Mouse (Mus musculus): ENCODE results near the gene Cdh23. TPM values are rescaled to one million over a fixed set of nuclear protein-coding genes. Genes with fewer than 3 reads are reported as not detected.
A peak's percentile ranks its signal among the peaks of the same experiment; 100 is the strongest.
"Not testable (repeated sequence)": the region's sequence is repeated elsewhere in the genome, so short reads cannot be mapped to it uniquely, and the experiment has no call there.

Cdh23 gene
- 4.8 and 5.7 TPM in 2 replicates for polyA plus RNA-seq (2015; fragmentation: Nextera tagmentation; extraction: Ambion mirVana)

DNA sequence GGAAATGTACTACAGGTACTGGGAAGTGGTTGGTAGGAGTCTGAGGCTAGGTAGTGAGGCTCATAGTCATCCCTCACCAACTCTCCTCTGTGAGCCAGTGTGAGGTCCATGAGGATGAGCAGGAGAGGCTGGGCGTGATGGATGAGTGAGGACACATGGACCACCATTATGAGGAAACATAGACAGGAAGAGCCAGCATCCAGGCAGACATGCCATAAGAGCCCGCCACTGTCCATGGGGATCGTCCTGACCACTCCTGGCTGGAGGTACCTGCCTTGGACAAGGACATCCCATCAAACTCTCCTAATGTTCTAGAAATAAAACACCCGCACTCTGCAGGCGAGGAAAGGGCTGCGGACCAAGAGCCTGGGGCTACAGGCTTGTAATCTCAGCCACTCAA is at the start of gene Cdh23:
Cdh23 (minus strand) TSS at position 101 of the 400 bp plus-strand sequence.
- Histone ChIP-seq H3K9ac (replicated peaks) (no peak within 1 kb of the TSS), H3K27ac (no peak within 1 kb of the TSS), H3K9me3 (no peaks in the 10 kb centered on the region), H3K27me3 (peaks cover 18% of the 10 kb centered on the region), H3K4me3 (replicated peaks) (no peak within 1 kb of the TSS), H3K4me1 (replicated peaks) (peaks cover 9% of the 10 kb centered on the region), H3K36me3 (no peaks in the 10 kb centered on the region), H3K4me2 (replicated peaks) (no peak within 1 kb of the TSS)
- ATAC-seq, result no peak
- WGBS, result 93% methylated on average over 6 of the region's 6 CpGs

- no peak for ATAC-seq
- H3K27me3 ChIP-seq, result no peaks in the 10 kb centered on the region
- 94% methylated on average over 14 of the region's 14 CpGs for WGBS
- no peaks in the 10 kb centered on the region for H3K9me3 ChIP-seq
- peaks cover 10% of the 10 kb centered on the region; the same call in 1 of the 2 replicates for H3K36me3 ChIP-seq
- no peak overlapping the region for H3K4me3 ChIP-seq (replicated peaks)
- H3K4me1 ChIP-seq (replicated peaks), result peaks cover 33% of the 10 kb centered on the region
- H3K9ac ChIP-seq (replicated peaks), result no peak overlapping the region
- no peak overlapping the region for H3K27ac ChIP-seq
- no peak overlapping the region for H3K4me2 ChIP-seq (replicated peaks)
Measured at GRCm38 (mm10) chr10:60744543-60745290, 48.4 kb upstream of the Cdh23 start.

DNA sequence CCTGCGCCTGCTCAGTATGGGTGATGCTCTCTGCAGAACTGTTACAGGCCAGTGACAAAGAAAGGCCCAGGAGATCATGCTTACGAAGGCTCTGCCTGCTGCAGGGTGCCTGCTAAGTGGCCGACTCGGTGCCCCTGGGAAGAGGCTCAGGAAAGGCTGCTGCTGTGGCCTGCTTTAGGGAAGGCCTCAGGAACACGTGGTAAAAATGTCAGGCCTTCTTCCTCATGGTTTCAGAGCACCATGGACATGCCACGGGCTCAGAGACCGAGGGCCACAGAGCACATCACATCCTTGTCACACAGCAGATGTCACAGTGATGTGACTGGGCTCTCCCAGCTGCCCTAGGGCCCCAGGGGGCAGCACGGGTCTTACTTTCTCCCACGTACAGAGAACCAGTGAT is 47.4 kb upstream of the Cdh23 start:
- Histone ChIP-seq H3K4me3 (replicated peaks) (no peak overlapping the region), H3K36me3 (0 out of 2 replicates have a peak, but pooled peaks cover 6% of the 10 kb centered on the region), H3K9ac (replicated peaks) (no peak overlapping the region), H3K27ac (0 out of 2 replicates have a peak overlapping the region, but pooled peaks have one; percentile 44), H3K4me2 (replicated peaks) (no peak overlapping the region), H3K9me3 (no peaks in the 10 kb centered on the region), H3K4me1 (replicated peaks) (peaks cover 25% of the 10 kb centered on the region), H3K27me3 (no peaks in the 10 kb centered on the region)
- no peak for ATAC-seq
- 57% methylated on average over 9 of the region's 9 CpGs for whole genome bisulfite sequencing

- Histone ChIP-seq H3K27ac (no peak overlapping the region), H3K4me3 (replicated peaks) (no peak overlapping the region), H3K4me2 (replicated peaks) (no peak overlapping the region), H3K9ac (replicated peaks) (no peak overlapping the region), H3K9me3 (no peaks in the 10 kb centered on the region), H3K36me3 (0 out of 2 replicates have a peak, but pooled peaks cover 3% of the 10 kb centered on the region), H3K27me3 (no peaks in the 10 kb centered on the region), H3K4me1 (replicated peaks) (peaks cover 18% of the 10 kb centered on the region)
- WGBS, result 87% methylated on average over 6 of the region's 6 CpGs
- ATAC-seq, result no peak
Measured at GRCm38 (mm10) chr10:60742942-60743341, 46.7 kb upstream of the Cdh23 start.

- H3K4me3 ChIP-seq (replicated peaks); H3K4me2 ChIP-seq (replicated peaks): not testable (repeated sequence)
- WGBS, result 78% methylated on average over 1 of the region's 1 CpGs
Measured at GRCm38 (mm10) chr10:60742296-60742695, 46.0 kb upstream of the Cdh23 start.

GRCm38 (mm10) chr10:60741435-60741834 is 45.1 kb upstream of the Cdh23 start:
- Histone ChIP-seq H3K4me3 (replicated peaks) (no peak overlapping the region), H3K27me3 (no peaks in the 10 kb centered on the region), H3K4me2 (replicated peaks) (no peak overlapping the region), H3K36me3 (0 out of 2 replicates have a peak, but pooled peaks cover 7% of the 10 kb centered on the region), H3K9me3 (no peaks in the 10 kb centered on the region), H3K27ac (no peak overlapping the region), H3K4me1 (replicated peaks) (peaks cover 3% of the 10 kb centered on the region), H3K9ac (replicated peaks) (no peak overlapping the region)
- no peak for ATAC-seq
- WGBS, result 80% methylated on average over 7 of the region's 7 CpGs

More at GRCm38 (mm10) chr10:60742296-60742695, 46.0 kb upstream of the Cdh23 start:
- not testable (repeated sequence) for H3K27me3 ChIP-seq; H3K9me3 ChIP-seq; H3K27ac ChIP-seq; H3K36me3 ChIP-seq; ATAC-seq; H3K9ac ChIP-seq (replicated peaks)
- peaks cover 12% of the 10 kb centered on the region for H3K4me1 ChIP-seq (replicated peaks)

GRCm38 (mm10) chr10:60739619-60740363 is 43.5 kb upstream of the Cdh23 start:
- no peaks in the 10 kb centered on the region for H3K9me3 ChIP-seq
- H3K4me3 ChIP-seq (replicated peaks), result no peak overlapping the region
- H3K9ac ChIP-seq (replicated peaks), result no peak overlapping the region
- 0 out of 2 replicates have a peak, but pooled peaks cover 10% of the 10 kb centered on the region for H3K36me3 ChIP-seq
- no peaks in the 10 kb centered on the region for H3K27me3 ChIP-seq
- H3K27ac ChIP-seq, result no peak overlapping the region
- H3K4me2 ChIP-seq (replicated peaks), result no peak overlapping the region
- no peak for ATAC-seq
- 95% methylated on average over 4 of the region's 4 CpGs for WGBS
- no peaks in the 10 kb centered on the region for H3K4me1 ChIP-seq (replicated peaks)

- Histone ChIP-seq H3K4me1 (replicated peaks) (no peaks in the 10 kb centered on the region), H3K27me3 (0 out of 2 replicates have a peak, but pooled peaks cover 12% of the 10 kb centered on the region), H3K27ac (no peak overlapping the region), H3K4me3 (replicated peaks) (no peak overlapping the region), H3K4me2 (replicated peaks) (no peak overlapping the region), H3K9ac (replicated peaks) (no peak overlapping the region), H3K36me3 (0 out of 2 replicates have a peak, but pooled peaks cover 10% of the 10 kb centered on the region), H3K9me3 (no peaks in the 10 kb centered on the region)
- 87% methylated on average over 8 of the region's 9 CpGs for WGBS
- no peak for ATAC-seq
Measured at GRCm38 (mm10) chr10:60737886-60738640, 41.8 kb upstream of the Cdh23 start.

- Histone ChIP-seq H3K4me1 (replicated peaks) (peaks cover 5% of the 10 kb centered on the region), H3K9me3 (no peaks in the 10 kb centered on the region), H3K36me3 (0 out of 2 replicates have a peak, but pooled peaks cover 9% of the 10 kb centered on the region), H3K4me2 (replicated peaks) (no peak overlapping the region), H3K9ac (replicated peaks) (no peak overlapping the region), H3K27ac (no peak overlapping the region), H3K4me3 (replicated peaks) (no peak overlapping the region), H3K27me3 (0 out of 2 replicates have a peak, but pooled peaks cover 12% of the 10 kb centered on the region)
- WGBS, result 63% methylated on average over 11 of the region's 11 CpGs
- no peak for ATAC-seq
Measured at GRCm38 (mm10) chr10:60737169-60737728, 41.0 kb upstream of the Cdh23 start.

GRCm38 (mm10) chr10:60735737-60736136 is 39.4 kb upstream of the Cdh23 start:
- Histone ChIP-seq H3K4me1 (replicated peaks) (peaks cover 16% of the 10 kb centered on the region), H3K4me3 (replicated peaks) (no peak overlapping the region), H3K9ac (replicated peaks) (no peak overlapping the region), H3K27me3 (0 out of 2 replicates have a peak, but pooled peaks cover 13% of the 10 kb centered on the region), H3K27ac (no peak overlapping the region), H3K9me3 (no peaks in the 10 kb centered on the region), H3K36me3 (0 out of 2 replicates have a peak, but pooled peaks cover 7% of the 10 kb centered on the region), H3K4me2 (replicated peaks) (no peak overlapping the region)
- ATAC-seq, result no peak
- WGBS, result 100% methylated on average over 1 of the region's 1 CpGs

GRCm38 (mm10) chr10:60733471-60733870 is 37.2 kb upstream of the Cdh23 start:
- H3K4me2 ChIP-seq (replicated peaks), result no peak overlapping the region
- no peak for ATAC-seq
- no peak overlapping the region for H3K27ac ChIP-seq
- peaks cover 30% of the 10 kb centered on the region for H3K27me3 ChIP-seq
- 91% methylated on average over 8 of the region's 8 CpGs for WGBS
- no peak overlapping the region for H3K4me3 ChIP-seq (replicated peaks)
- no peak overlapping the region for H3K9ac ChIP-seq (replicated peaks)
- no peaks in the 10 kb centered on the region for H3K9me3 ChIP-seq
- H3K36me3 ChIP-seq, result 0 out of 2 replicates have a peak, but pooled peaks cover 7% of the 10 kb centered on the region
- H3K4me1 ChIP-seq (replicated peaks), result peaks cover 16% of the 10 kb centered on the region
